Mouse (Mus musculus): ENCODE measurements at regions not wholly inside any gene's neighbourhood (a gene's known extent, or its start where the extent isn't known, plus 50 kb on each side); places are given as distances from the start of the nearest gene placed in this dataset.

DNA sequence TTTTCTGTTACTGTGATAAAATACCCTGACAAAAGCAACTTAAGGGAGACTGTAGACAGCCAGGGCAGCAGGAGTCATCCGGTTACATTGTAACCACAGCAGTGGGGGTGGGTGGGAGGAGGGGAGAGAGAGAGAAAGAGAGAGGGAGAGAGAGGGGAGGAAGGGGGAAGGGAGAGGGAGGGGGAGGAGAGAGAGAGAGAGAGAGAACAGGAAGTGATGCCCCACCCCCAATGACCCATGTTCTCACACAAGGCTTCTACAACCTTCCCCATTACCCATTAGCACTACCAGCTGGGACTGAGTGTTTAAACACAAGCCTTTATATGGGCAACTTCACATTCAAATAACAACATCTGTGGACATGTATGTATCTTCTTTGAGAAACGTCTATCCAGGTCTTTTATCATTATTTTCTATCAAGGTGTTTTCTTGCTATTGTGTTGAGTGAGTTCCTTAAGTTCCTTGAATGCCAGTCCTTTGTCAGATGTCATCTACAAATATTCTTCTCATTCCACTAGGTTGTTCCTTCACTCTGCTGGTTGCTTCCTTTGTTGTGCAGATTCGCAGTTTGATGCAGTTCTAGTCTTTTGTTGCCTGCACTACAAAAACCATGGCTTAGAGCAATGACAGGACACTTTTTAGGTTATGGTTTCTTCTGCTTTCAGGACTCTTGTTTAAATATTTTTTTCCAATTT, 274.7 kb upstream of the Ddx18 start:
- ATAC-seq (ENCODE audit: insufficient number of reproducible peaks, low FRiP score, low TSS enrichment, low read depth) (no peak), DNase-seq (ENCODE audit: low spot score) (no peak)
- Histone ChIP-seq H3K9ac (ENCODE audit: low read length) (no peak overlapping the region), H3K27ac (replicated peaks; ENCODE audit: low read depth, low read length) (no peak overlapping the region), H3K9me3 (ENCODE audit: control insufficient read depth, low read length) (no peaks in the 10 kb centered on the region), H3K27me3 (ENCODE audit: control insufficient read depth, insufficient read depth, low read length) (no peaks in the 10 kb centered on the region), H3K36me3 (ENCODE audit: control insufficient read depth, insufficient read depth, low read length) (no peaks in the 10 kb centered on the region), H3K4me3 (ENCODE audit: low read depth, low read length) (no peak overlapping the region), H3K4me1 (ENCODE audit: control insufficient read depth, insufficient read depth, low read length) (no peaks in the 10 kb centered on the region), H3K4me2 (ENCODE audit: low read depth, severe bottlenecking) (no peak overlapping the region)
- WGBS: 68% methylated on average over 3 of the region's 3 CpGs

DNA sequence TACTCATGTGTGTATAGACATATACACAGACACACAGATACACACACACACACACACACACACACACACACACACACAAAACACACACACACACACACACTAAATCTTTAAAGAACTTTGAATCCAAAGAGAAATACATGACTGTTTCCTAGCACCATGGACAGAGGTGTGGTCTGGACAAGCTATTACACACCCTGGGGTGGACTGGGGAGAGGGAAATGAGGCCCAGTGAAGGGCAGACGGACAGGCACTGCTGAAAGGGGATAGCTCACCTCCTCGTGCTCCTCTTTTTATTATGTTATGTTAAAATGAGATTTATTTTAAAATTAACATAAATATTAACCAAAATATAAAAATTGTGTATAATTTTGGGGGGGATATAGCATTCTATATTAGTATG, 265.8 kb upstream of the Ddx18 start:
- DNase-seq (ENCODE audit: low spot score) (peak; percentile 29), ATAC-seq (ENCODE audit: insufficient number of reproducible peaks, low FRiP score, low TSS enrichment, low read depth) (no peak)
- Histone ChIP-seq H3K9ac (ENCODE audit: low read length) (no peak overlapping the region), H3K36me3 (ENCODE audit: control insufficient read depth, insufficient read depth, low read length) (no peaks in the 10 kb centered on the region), H3K4me1 (ENCODE audit: control insufficient read depth, insufficient read depth, low read length) (no peaks in the 10 kb centered on the region), H3K9me3 (ENCODE audit: control insufficient read depth, low read length) (no peaks in the 10 kb centered on the region), H3K27me3 (ENCODE audit: control insufficient read depth, insufficient read depth, low read length) (no peaks in the 10 kb centered on the region), H3K4me2 (ENCODE audit: low read depth, severe bottlenecking) (no peak overlapping the region), H3K27ac (replicated peaks; ENCODE audit: low read depth, low read length) (no peak overlapping the region), H3K4me3 (ENCODE audit: low read depth, low read length) (no peak overlapping the region)
- WGBS: 31% methylated on average over 2 of the region's 2 CpGs

DNA sequence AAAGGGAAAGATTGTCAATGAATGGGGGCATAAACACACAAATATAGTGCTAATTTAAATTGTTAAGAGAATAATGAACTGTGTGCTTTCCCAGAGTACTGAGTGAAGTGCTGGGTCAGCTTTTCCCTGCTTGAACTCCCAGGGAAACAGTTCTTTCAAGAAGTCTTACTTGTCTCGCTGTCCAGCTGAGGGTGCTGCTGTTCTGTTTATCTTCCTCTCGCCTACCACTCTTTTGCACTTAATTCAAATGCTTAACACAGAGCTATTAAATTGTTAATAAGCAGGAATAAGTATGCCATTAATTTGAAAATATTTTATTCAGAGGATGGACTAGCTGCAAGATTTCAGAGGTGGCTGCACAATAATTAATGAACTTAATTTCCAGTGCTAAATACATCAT, 262.5 kb upstream of the Ddx18 start:
- Histone ChIP-seq H3K9ac (ENCODE audit: low read length) (no peak overlapping the region), H3K4me2 (ENCODE audit: low read depth, severe bottlenecking) (no peak overlapping the region), H3K27me3 (ENCODE audit: control insufficient read depth, insufficient read depth, low read length) (no peaks in the 10 kb centered on the region), H3K9me3 (ENCODE audit: control insufficient read depth, low read length) (no peaks in the 10 kb centered on the region), H3K36me3 (ENCODE audit: control insufficient read depth, insufficient read depth, low read length) (no peaks in the 10 kb centered on the region), H3K27ac (replicated peaks; ENCODE audit: low read depth, low read length) (no peak overlapping the region), H3K4me3 (ENCODE audit: low read depth, low read length) (no peak overlapping the region), H3K4me1 (ENCODE audit: control insufficient read depth, insufficient read depth, low read length) (no peaks in the 10 kb centered on the region)
- WGBS: 74% methylated on average over 2 of the region's 2 CpGs
- no peak for ATAC-seq (ENCODE audit: insufficient number of reproducible peaks, low FRiP score, low TSS enrichment, low read depth)
- no peak for DNase-seq (ENCODE audit: low spot score)

DNA sequence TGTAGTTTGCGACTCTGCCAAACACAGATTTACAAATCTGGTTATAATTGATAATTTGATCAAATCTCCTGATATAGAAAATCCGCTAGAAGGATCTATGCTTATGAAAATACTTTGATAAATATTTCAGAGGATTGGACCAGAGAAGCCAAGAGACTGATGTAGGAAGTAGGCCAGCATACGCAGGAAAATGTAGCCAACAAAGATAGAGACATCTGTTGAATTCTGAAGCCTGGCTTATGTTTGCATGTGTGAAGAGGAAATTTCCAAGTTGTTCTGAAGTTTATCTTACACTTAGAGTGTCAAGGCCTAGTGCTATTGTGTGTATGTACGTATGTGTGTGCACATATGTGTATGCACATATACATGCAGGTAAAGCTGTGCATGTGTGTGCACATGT, 255.2 kb upstream of the Ddx18 start:
- Histone ChIP-seq H3K9me3 (ENCODE audit: control insufficient read depth, low read length) (no peaks in the 10 kb centered on the region), H3K9ac (ENCODE audit: low read length) (no peak overlapping the region), H3K4me3 (ENCODE audit: low read depth, low read length) (no peak overlapping the region), H3K27me3 (ENCODE audit: control insufficient read depth, insufficient read depth, low read length) (no peaks in the 10 kb centered on the region), H3K27ac (replicated peaks; ENCODE audit: low read depth, low read length) (no peak overlapping the region), H3K36me3 (ENCODE audit: control insufficient read depth, insufficient read depth, low read length) (no peaks in the 10 kb centered on the region), H3K4me1 (ENCODE audit: control insufficient read depth, insufficient read depth, low read length) (no peaks in the 10 kb centered on the region), H3K4me2 (ENCODE audit: low read depth, severe bottlenecking) (no peak overlapping the region)
- ATAC-seq (ENCODE audit: insufficient number of reproducible peaks, low FRiP score, low TSS enrichment, low read depth) (no peak), DNase-seq (ENCODE audit: low spot score) (no peak)
- WGBS: 86% methylated on average over 4 of the region's 4 CpGs

DNA sequence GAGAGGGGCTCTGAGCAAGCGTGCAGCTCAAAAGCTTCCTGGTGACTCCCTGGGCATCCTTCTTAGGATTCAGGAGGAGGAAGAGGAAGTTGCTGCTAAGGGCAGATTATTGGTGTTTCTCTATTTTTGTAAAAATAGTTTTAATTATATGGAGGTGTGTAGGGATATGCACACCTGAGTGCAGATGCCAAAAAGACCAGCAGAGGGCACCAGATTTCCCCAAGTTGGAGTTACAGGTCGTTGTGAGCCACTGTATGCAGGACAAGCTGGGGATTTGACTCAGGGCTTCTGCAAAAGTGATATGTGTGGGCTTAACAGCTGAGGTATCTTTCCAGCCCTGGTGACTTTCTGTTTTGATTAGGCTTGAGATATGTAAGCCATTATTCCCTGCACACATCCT, 235.5 kb upstream of the Ddx18 start:
- WGBS: 66% methylated on average over 2 of the region's 2 CpGs
- H3K27me3 ChIP-seq (ENCODE audit: control insufficient read depth, insufficient read depth, low read length): no peaks in the 10 kb centered on the region
- no peak for DNase-seq (ENCODE audit: low spot score)
- H3K4me2 ChIP-seq (ENCODE audit: low read depth, severe bottlenecking): no peak overlapping the region
- no peak overlapping the region for H3K4me3 ChIP-seq (ENCODE audit: low read depth, low read length)
- H3K36me3 ChIP-seq (ENCODE audit: control insufficient read depth, insufficient read depth, low read length): no peaks in the 10 kb centered on the region
- H3K27ac ChIP-seq (replicated peaks; ENCODE audit: low read depth, low read length): no peak overlapping the region
- no peak overlapping the region for H3K9ac ChIP-seq (ENCODE audit: low read length)
- H3K9me3 ChIP-seq (ENCODE audit: control insufficient read depth, low read length): no peaks in the 10 kb centered on the region
- ATAC-seq (ENCODE audit: insufficient number of reproducible peaks, low FRiP score, low TSS enrichment, low read depth): no peak
- H3K4me1 ChIP-seq (ENCODE audit: control insufficient read depth, insufficient read depth, low read length): no peaks in the 10 kb centered on the region

DNA sequence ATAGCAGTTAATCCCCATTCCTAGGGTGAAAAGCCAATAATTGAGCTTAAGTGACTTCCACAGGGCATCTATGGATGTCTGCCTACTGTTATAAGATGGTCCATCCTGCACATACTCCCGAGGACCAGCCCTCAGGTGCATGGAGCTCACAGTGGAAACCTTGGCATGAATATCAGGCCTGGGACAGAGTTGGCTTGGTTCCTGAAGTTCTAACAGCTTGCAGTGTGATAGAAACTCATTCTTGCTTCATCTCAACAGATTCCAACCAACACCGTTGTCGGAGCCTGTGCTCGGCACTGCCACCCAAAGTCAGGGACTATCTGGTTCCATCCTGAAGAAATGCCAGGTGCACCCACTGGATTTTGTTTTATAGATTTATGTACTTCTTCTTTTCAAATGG, 234.7 kb upstream of the Ddx18 start:
- H3K9me3 ChIP-seq (ENCODE audit: control insufficient read depth, low read length): no peaks in the 10 kb centered on the region
- no peak overlapping the region for H3K9ac ChIP-seq (ENCODE audit: low read length)
- H3K4me3 ChIP-seq (ENCODE audit: low read depth, low read length): no peak overlapping the region
- DNase-seq (ENCODE audit: low spot score) (no peak), ATAC-seq (ENCODE audit: insufficient number of reproducible peaks, low FRiP score, low TSS enrichment, low read depth) (no peak)
- H3K4me2 ChIP-seq (ENCODE audit: low read depth, severe bottlenecking): no peak overlapping the region
- 92% methylated on average over 4 of the region's 4 CpGs for WGBS
- no peaks in the 10 kb centered on the region for H3K36me3 ChIP-seq (ENCODE audit: control insufficient read depth, insufficient read depth, low read length)
- no peaks in the 10 kb centered on the region for H3K27me3 ChIP-seq (ENCODE audit: control insufficient read depth, insufficient read depth, low read length)
- H3K4me1 ChIP-seq (ENCODE audit: control insufficient read depth, insufficient read depth, low read length): no peaks in the 10 kb centered on the region
- H3K27ac ChIP-seq (replicated peaks; ENCODE audit: low read depth, low read length): no peak overlapping the region

DNA sequence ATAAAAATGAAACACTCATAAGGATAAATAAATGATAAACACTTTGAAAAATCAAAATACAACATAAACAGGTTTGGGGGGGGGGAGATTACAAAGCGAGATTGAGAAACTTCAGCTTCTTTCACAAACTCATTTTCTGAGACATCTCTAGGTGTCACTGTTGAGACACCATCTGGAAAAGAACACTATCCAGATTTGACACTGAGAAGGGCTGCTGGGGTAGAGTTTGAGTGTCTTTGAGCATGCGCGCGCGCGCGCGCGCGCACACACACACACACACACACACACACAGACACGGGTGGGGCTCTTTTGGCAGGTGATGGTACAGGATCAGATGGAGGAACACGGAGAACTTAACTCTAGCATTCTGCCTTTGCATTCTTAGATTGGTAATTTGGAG, 230.7 kb upstream of the Ddx18 start:
- WGBS: 90% methylated on average over 12 of the region's 12 CpGs
- ATAC-seq (ENCODE audit: insufficient number of reproducible peaks, low FRiP score, low TSS enrichment, low read depth): no peak
- Histone ChIP-seq H3K9me3 (ENCODE audit: control insufficient read depth, low read length) (no peaks in the 10 kb centered on the region), H3K4me1 (ENCODE audit: control insufficient read depth, insufficient read depth, low read length) (no peaks in the 10 kb centered on the region), H3K4me2 (ENCODE audit: low read depth, severe bottlenecking) (no peak overlapping the region), H3K36me3 (ENCODE audit: control insufficient read depth, insufficient read depth, low read length) (no peaks in the 10 kb centered on the region), H3K9ac (ENCODE audit: low read length) (no peak overlapping the region), H3K27me3 (ENCODE audit: control insufficient read depth, insufficient read depth, low read length) (no peaks in the 10 kb centered on the region), H3K4me3 (ENCODE audit: low read depth, low read length) (no peak overlapping the region), H3K27ac (replicated peaks; ENCODE audit: low read depth, low read length) (no peak overlapping the region)
- DNase-seq (ENCODE audit: low spot score): no peak

DNA sequence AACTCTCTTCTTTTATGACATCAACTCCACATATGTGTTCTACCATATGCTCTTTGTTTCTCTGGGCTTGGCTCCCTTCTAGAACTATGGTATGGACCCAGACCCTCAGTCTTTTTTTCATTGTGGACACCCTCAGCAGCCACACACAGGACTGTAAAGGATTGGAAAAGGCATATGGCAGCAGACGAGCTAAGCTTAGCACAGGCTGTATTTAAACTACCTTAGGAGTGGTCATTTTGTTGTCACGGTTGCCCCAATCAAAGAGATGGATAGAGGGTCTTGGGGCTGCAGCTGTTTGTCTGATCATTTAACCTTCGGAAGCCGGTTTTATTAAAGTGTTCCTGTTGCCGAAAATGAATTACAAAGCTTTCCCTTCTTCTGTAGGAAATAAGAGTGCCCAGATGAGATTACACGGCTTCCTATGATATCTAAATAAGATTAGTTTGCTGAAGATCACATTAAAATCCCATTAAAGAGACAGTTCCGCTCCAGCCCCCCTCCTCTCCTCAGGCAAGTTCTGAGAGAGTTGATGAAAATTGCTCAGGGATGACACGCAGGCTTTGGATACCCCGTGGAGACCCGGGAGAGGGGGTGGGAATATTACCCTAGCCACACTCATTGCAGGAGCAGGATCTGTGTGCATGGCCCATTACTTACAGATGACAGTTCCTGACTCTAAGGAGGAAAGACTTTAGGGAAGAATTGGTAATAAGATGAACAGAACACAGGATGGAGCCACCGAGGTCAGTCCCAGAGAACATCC, 227.4 kb upstream of the Ddx18 start:
- H3K9me3 ChIP-seq (ENCODE audit: control insufficient read depth, low read length): no peaks in the 10 kb centered on the region
- no peak overlapping the region for H3K4me2 ChIP-seq (ENCODE audit: low read depth, severe bottlenecking)
- WGBS: 74% methylated on average over 11 of the region's 11 CpGs
- H3K4me3 ChIP-seq (ENCODE audit: low read depth, low read length): no peak overlapping the region
- no peak overlapping the region for H3K9ac ChIP-seq (ENCODE audit: low read length)
- no peaks in the 10 kb centered on the region for H3K4me1 ChIP-seq (ENCODE audit: control insufficient read depth, insufficient read depth, low read length)
- H3K27ac ChIP-seq (replicated peaks; ENCODE audit: low read depth, low read length): no peak overlapping the region
- no peaks in the 10 kb centered on the region for H3K36me3 ChIP-seq (ENCODE audit: control insufficient read depth, insufficient read depth, low read length)
- no peaks in the 10 kb centered on the region for H3K27me3 ChIP-seq (ENCODE audit: control insufficient read depth, insufficient read depth, low read length)
- DNase-seq (ENCODE audit: low spot score): no peak
- no peak for ATAC-seq (ENCODE audit: insufficient number of reproducible peaks, low FRiP score, low TSS enrichment, low read depth)
